Mouse (Mus musculus) skeletal muscle tissue, adult 2 months (tissue): ENCODE measurements around the gene Rab1b.

Experiments used
- DNase-seq: peaks from one replicate; pipeline ENCODE4 v3.0.0-alpha.2; 2012; ENCODE audit warnings: low read depth, low spot score

Rab1b gene

GRCm38 (mm10) chr19:5051031-5051430, 55.8 kb downstream of the Rab1b start:
- DNase-seq, result no peak

GRCm38 (mm10) chr19:5050047-5050905, 56.6 kb downstream of the Rab1b start, which contains the start of gene Rin1:
Gene Rin1 (plus strand): TSS chr19:5050481.
- DNase-seq, result no peak

GRCm38 (mm10) chr19:5049325-5049724, 57.5 kb downstream of the Rab1b start:
- no peak for DNase-seq
